In genomic region chr6:145291383-145292289, GRCm38 (mm10) we compare ENCODE assay signal across 9 mouse cellular contexts. TPM values are rescaled to one million over a fixed set of nuclear protein-coding genes. Genes with fewer than 3 reads are reported as not detected.
DNase-seq lines count a peak whose midpoint lies in the region; ATAC-seq and TF ChIP-seq lines count a peak whose summit lies in the region.
"Had no signal": no experiment of that assay in that cellular context is flagged by ENCODE, and none has a peak within 500 bp of the region (broad histone marks: within the 10 kb centered on the region; RNA-seq: fewer than 3 reads in every experiment).

No protein-coding gene starts in this region.

- no peaks in the 10 kb centered on the region for H3K4me1 ChIP-seq in kidney, embryonic 14.5 days (ENCODE audit: control insufficient read depth, insufficient read depth, low read length)
- H3K4me1 ChIP-seq in bone marrow, adult 2 months (ENCODE audit: control insufficient read depth, insufficient read depth, low read length) = peaks cover 1% of the 10 kb centered on the region; the same call in 1 of the 2 replicates
- H3K4me1 ChIP-seq in heart, embryonic 13.5 days = peaks cover 10% of the 10 kb centered on the region; the same call in 1 of the 2 replicates
- peaks cover 82% of the 10 kb centered on the region for H3K4me1 ChIP-seq in megakaryocyte, embryonic 14.5 days

- H3K27ac ChIP-seq in kidney, embryonic 14.5 days (ENCODE audit: low read depth, low read length) = no peak overlapping the region
- H3K27ac ChIP-seq in bone marrow, adult 2 months (ENCODE audit: control insufficient read depth, insufficient read depth, low read depth, low read length, poor library complexity) = no peak overlapping the region
- H3K27ac ChIP-seq in heart, embryonic 13.5 days (replicated peaks) = no peak overlapping the region
- H3K27ac ChIP-seq: liver, embryonic 15.5 days had no signal

- peak; percentile 19 for DNase-seq in kidney, adult 9 months
- DNase-seq in frontal cortex, adult 2 months (ENCODE audit: extremely low spot score in 1 of 2, low spot score in 1 of 2) = no peak
- DNase-seq in right cerebral cortex, postnatal 4 days = no peak
- DNase-seq in Muller cell, postnatal 12 days (ENCODE audit: inconsistent ontology term) = no peak

- 0 out of 2 replicates have a peak, but pooled peaks cover 2% of the 10 kb centered on the region for H3K9me3 ChIP-seq in kidney, embryonic 14.5 days (ENCODE audit: control insufficient read depth, low read length)
- no peaks in the 10 kb centered on the region for H3K9me3 ChIP-seq in heart, embryonic 13.5 days
- H3K9me3 ChIP-seq in megakaryocyte, embryonic 14.5 days = peaks cover 6% of the 10 kb centered on the region
- H3K9me3 ChIP-seq: liver, embryonic 15.5 days had no signal

- no peaks in the 10 kb centered on the region for H3K36me3 ChIP-seq in kidney, embryonic 14.5 days (ENCODE audit: control insufficient read depth, insufficient read depth, low read length)
- H3K36me3 ChIP-seq in heart, embryonic 13.5 days = no peaks in the 10 kb centered on the region
- peaks cover 5% of the 10 kb centered on the region for H3K36me3 ChIP-seq in megakaryocyte, embryonic 14.5 days (replicated peaks; ENCODE audit: low read length)
- H3K36me3 ChIP-seq: liver, embryonic 15.5 days had no signal

- H3K9ac ChIP-seq in kidney, embryonic 14.5 days (ENCODE audit: low read depth, low read length) = no peak overlapping the region
- no peak overlapping the region for H3K9ac ChIP-seq in heart, embryonic 13.5 days
- H3K9ac ChIP-seq: liver, embryonic 15.5 days had no signal

- no peak for TF ChIP-seq CTCF in bone marrow, adult 2 months (IDR thresholded peaks at IDR 0.05; ENCODE audit: control insufficient read depth, insufficient read depth, low read length)

- H3K27me3 ChIP-seq in kidney, embryonic 14.5 days (ENCODE audit: control insufficient read depth, insufficient read depth, low read length) = no peaks in the 10 kb centered on the region
- peaks cover 88% of the 10 kb centered on the region for H3K27me3 ChIP-seq in heart, embryonic 13.5 days (replicated peaks)
- no peaks in the 10 kb centered on the region for H3K27me3 ChIP-seq in megakaryocyte, embryonic 14.5 days (replicated peaks)
- H3K27me3 ChIP-seq: liver, embryonic 15.5 days had no signal

- no peak for TF ChIP-seq POLR2A in bone marrow, adult 2 months (IDR thresholded peaks at IDR 0.05; ENCODE audit: borderline replicate concordance, control insufficient read depth, low read depth, low read length)

- WGBS in kidney, embryonic 14.5 days = 76% methylated on average over 13 of the region's 13 CpGs
- WGBS in bone marrow, adult 2 months = 21% methylated on average over 13 of the region's 13 CpGs
- WGBS in heart, embryonic 13.5 days = 64% methylated on average over 13 of the region's 13 CpGs

- H3K4me2 ChIP-seq in kidney, embryonic 14.5 days (replicated peaks; ENCODE audit: low read depth, low read length) = no peak overlapping the region
- H3K4me2 ChIP-seq in heart, embryonic 13.5 days = peak overlapping the region; percentile 20; the same call in 1 of the 2 replicates
- H3K4me2 ChIP-seq: liver, embryonic 15.5 days had no signal

- no peak overlapping the region for H3K4me3 ChIP-seq in kidney, embryonic 14.5 days (ENCODE audit: low read length)
- peak overlapping the region; percentile 29 for H3K4me3 ChIP-seq in bone marrow, adult 2 months (replicated peaks; ENCODE audit: control insufficient read depth, low read depth, low read length)
- H3K4me3 ChIP-seq in heart, embryonic 13.5 days = no peak overlapping the region
- H3K4me3 ChIP-seq in megakaryocyte, embryonic 14.5 days (replicated peaks) = peak overlapping the region; percentile 64
- H3K4me3 ChIP-seq: liver, embryonic 15.5 days had no signal

- no peak for ATAC-seq in kidney, embryonic 14.5 days (ENCODE audit: low FRiP score, low TSS enrichment)
- ATAC-seq in heart, embryonic 13.5 days (ENCODE audit: extremely low read depth, insufficient number of reproducible peaks, low FRiP score, low TSS enrichment) = no peak

RNA-seq across cellular contexts. Expression of gene Kras, which starts 41.6 kb away (rescaled TPM):
- 79.4 and 97.9 TPM in 2 replicates for polyA plus RNA-seq in kidney, embryonic 14.5 days (2014; fragmentation: Nextera tagmentation; extraction: Ambion mirVana)
- polyA plus RNA-seq in bone marrow, adult 2 months (2011; ENCODE audit: insufficient read depth, insufficient read length, low replicate concordance, missing spikeins) = 29.6 and 37.4 TPM in 2 replicates
- 33.9 and 39.9 TPM in 2 replicates for polyA plus RNA-seq in heart, embryonic 13.5 days (2015; fragmentation: Nextera tagmentation; extraction: Ambion mirVana)
- polyA plus RNA-seq in megakaryocyte, embryonic 14.5 days (2012; ENCODE audit: insufficient read depth, low replicate concordance) = 27.2 and 54.3 TPM in 2 replicates
- polyA plus RNA-seq in frontal cortex, adult 2 months (2012; rRNA removed) = 43.6 and 48.2 TPM in 2 replicates

Comparison
In these comparisons a context has a peak if more than half of its experiments do, and no peak if none do; other contexts are left out.
1. H3K4me3 ChIP-seq: peak in bone marrow, adult 2 months (single experiment) and megakaryocyte, embryonic 14.5 days (single experiment); none in kidney, embryonic 14.5 days (single experiment) and heart, embryonic 13.5 days (single experiment).